Mouse (Mus musculus) urinary bladder, postnatal 4 days (tissue): ENCODE data around the gene Ccdc24.

Experiments
- DNase-seq, 2 experiments: peaks; one replicate each; pipeline ENCODE4 v3.0.0; 2021 to 2022; ENCODE audit warnings: low spot score in 2 of 2

Ccdc24 gene

GRCm38 (mm10) chr4:117891738-117892161 is 19.4 kb upstream of the Ccdc24 start, which contains the start of gene Dph2:
Gene Dph2, minus strand, starts transcription at chr4:117892032.
- peak; percentile 63 to 75 for DNase-seq

GRCm38 (mm10) chr4:117890750-117891149 is 18.4 kb upstream of the Ccdc24 start:
- DNase-seq = no peak

- DNase-seq = no peak
Measured at GRCm38 (mm10) chr4:117890031-117890430, 17.7 kb upstream of the Ccdc24 start.

GRCm38 (mm10) chr4:117889471-117889870 is 17.1 kb upstream of the Ccdc24 start:
- DNase-seq = no peak

GRCm38 (mm10) chr4:117887920-117888319 is 15.6 kb upstream of the Ccdc24 start:
- DNase-seq = no peak

- peak; percentile 89 to 96 for DNase-seq
Measured at GRCm38 (mm10) chr4:117887133-117887532, 14.8 kb upstream of the Ccdc24 start, which contains the start of gene Atp6v0b. Gene Atp6v0b, minus strand, starts transcription at chr4:117887333.

GRCm38 (mm10) chr4:117886644-117887043 is 14.3 kb upstream of the Ccdc24 start:
- DNase-seq = no peak

- no peak for DNase-seq
Measured at GRCm38 (mm10) chr4:117885994-117886393, 13.6 kb upstream of the Ccdc24 start.

GRCm38 (mm10) chr4:117885093-117885492 is 12.7 kb upstream of the Ccdc24 start:
- DNase-seq = no peak

GRCm38 (mm10) chr4:117884146-117884545 is 11.8 kb upstream of the Ccdc24 start:
- no peak for DNase-seq

GRCm38 (mm10) chr4:117882701-117883691 is 10.6 kb upstream of the Ccdc24 start, which contains the start of gene B4galt2:
Gene B4galt2, minus strand, starts transcription at chr4:117883487.
- peak in 1 of 2 experiments; percentile 65 for DNase-seq

- no peak for DNase-seq
Measured at GRCm38 (mm10) chr4:117878703-117879102, 6.3 kb upstream of the Ccdc24 start.

GRCm38 (mm10) chr4:117878301-117878700 is 5.9 kb upstream of the Ccdc24 start:
- no peak for DNase-seq

- no peak for DNase-seq
Measured at GRCm38 (mm10) chr4:117873615-117874014, 1.3 kb upstream of the Ccdc24 start.

GRCm38 (mm10) chr4:117871787-117872186 is 570 bp downstream of the Ccdc24 start:
- no peak for DNase-seq

- no peak for DNase-seq
Measured at GRCm38 (mm10) chr4:117870437-117870836, 1.9 kb downstream of the Ccdc24 start.

- no peak for DNase-seq
Measured at GRCm38 (mm10) chr4:117869317-117869716, 3.0 kb downstream of the Ccdc24 start.

GRCm38 (mm10) chr4:117867823-117868222 is 4.5 kb downstream of the Ccdc24 start:
- peak; percentile 45 to 72 for DNase-seq

- no peak for DNase-seq
Measured at GRCm38 (mm10) chr4:117867000-117867399, 5.4 kb downstream of the Ccdc24 start.

GRCm38 (mm10) chr4:117866083-117866482 is 6.3 kb downstream of the Ccdc24 start:
- peak; percentile 66 to 71 for DNase-seq

GRCm38 (mm10) chr4:117862823-117863222 is 9.5 kb downstream of the Ccdc24 start:
- no peak for DNase-seq

- no peak for DNase-seq
Measured at GRCm38 (mm10) chr4:117860570-117860969, 11.8 kb downstream of the Ccdc24 start.

- peak in 1 of 2 experiments; percentile 52 for DNase-seq
Measured at GRCm38 (mm10) chr4:117858794-117859193, 13.6 kb downstream of the Ccdc24 start.
